Mouse (Mus musculus) megakaryocyte, embryonic 14.5 days (primary cell): ENCODE results near the gene Rufy3.

Experiments
- FLI1 ChIP-seq: IDR thresholded peaks from 2 replicates; pipeline ENCODE4 v1.6.1; 2012; ENCODE audit warnings: low read length, inconsistent platforms, mixed read lengths
- GATA1 ChIP-seq: IDR thresholded peaks from 3 replicates; pipeline ENCODE4 v1.6.1; 2012; ENCODE audit warnings: mixed read lengths, low read length, inconsistent platforms, borderline replicate concordance

- TF ChIP-seq GATA1 (no peak), FLI1 (no peak)
Measured at GRCm38 (mm10) chr5:88652589-88652988, 87.7 kb downstream of the Rufy3 start.
